Mouse (Mus musculus): ENCODE measurements around the gene Olfr780.
"Not testable (repeated sequence)": the region's sequence is repeated elsewhere in the genome, so short reads cannot be mapped to it uniquely, and the experiment has no call there.

The Olfr780 gene

DNA sequence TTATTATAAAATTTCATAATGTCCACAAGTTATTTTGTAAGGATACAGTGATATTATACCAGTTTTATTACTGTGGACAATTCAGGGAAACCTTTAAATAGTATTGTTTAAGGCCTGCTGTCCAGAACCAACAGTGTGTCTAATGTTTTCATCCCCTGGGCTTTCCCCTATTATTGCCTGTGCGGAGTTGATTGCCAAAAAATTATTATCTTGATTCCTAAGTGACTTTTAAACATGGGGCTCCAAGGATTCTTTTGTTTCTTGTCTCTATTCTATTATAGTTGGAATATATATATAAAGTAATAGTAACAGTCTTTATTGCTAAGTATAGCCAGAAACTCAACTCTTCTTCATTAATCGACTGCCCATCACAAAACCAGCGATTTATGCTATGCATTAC, at the start of gene Olfr780:
Olfr780 (plus strand) TSS at position 301 of the 400 bp plus-strand sequence.
- no peak for DNase-seq (ENCODE audit: low spot score)

DNA sequence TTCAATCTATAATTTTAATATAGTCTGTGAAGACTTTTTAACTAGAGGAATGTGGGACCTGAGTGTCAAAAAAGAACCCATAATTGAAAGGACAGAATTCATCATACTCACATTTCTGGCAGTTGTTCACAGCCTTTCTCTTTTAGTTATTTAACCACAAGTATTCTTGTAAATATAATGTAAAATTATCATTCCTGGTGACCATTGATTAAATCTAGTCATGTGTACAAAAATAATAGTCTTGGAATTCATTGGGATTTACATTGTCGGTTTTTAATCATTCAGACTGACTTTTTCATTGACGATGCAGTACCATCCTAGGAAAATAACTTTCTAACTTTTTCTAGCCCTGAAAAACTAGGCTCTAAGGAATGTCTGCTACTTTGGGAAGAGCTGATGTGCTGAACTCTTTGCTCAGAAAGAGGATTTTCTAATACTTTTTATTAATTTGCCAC, 46.8 kb upstream of the Olfr780 start, which contains the start of gene Olfr777:
Olfr777 (minus strand) TSS at position 405 of the 455 bp plus-strand sequence.
- no peak for DNase-seq (ENCODE audit: low spot score)

DNA sequence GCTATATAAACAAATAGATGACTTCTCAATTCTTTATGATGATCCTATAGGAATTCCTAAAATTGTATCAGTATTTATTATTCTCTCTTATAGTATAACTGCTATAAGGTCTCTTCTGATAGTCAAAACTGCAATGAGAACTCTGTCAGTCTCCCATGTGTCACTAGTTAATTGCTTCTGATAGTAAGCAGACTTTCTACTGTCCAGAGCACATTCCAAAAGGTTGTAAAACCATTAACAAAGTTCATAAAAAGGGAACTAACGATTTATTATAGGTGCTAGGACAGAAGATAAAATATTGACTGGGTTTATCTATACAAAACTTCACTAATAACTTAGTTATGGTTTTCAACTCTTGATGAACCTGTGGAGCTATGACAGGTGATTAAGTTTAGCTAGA, 4.9 kb upstream of the Olfr780 start:
- not testable (repeated sequence) for DNase-seq (ENCODE audit: low spot score)

DNA sequence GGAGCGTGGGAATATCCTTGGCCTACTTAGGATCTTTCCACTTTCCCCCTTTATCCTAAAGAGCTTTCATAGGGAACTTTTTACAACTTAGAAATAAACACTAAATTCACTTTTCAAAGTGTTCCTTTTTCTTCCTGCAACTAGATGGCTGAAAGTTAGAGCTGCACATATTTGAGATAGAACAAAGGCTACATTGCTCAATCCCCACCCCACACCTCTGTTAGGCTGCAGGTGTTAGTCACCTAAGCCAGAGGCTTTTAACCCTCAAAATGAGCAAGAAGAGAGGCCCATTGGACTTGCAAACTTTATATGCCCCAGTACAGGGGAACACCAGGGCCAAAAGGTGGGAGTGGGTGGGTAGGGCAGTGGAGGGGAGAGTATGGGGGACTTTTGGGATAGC, 4.4 kb upstream of the Olfr780 start:
- not testable (repeated sequence) for DNase-seq (ENCODE audit: low spot score)

DNA sequence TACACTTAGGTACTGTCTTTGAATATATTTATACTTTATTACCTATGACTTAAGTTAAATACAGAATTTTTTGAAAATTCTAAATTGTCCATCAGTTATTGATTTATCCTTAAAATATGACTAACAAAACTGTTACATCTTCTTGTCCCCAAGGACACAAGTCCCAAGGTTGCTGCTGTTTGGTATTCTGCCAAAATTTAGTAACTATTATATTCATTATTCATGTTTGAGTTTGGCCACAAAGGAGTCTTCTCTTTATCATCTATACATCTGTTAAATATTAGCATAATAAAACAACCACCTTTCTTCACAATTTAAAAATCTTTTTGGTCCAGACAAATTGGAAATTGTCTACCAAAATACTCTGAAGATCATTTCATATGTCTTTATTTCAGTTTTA, 10.6 kb downstream of the Olfr780 start, which contains the start of gene Olfr781:
Olfr781 (plus strand) TSS at position 301 of the 400 bp plus-strand sequence.
- DNase-seq (ENCODE audit: low spot score), result no peak

DNA sequence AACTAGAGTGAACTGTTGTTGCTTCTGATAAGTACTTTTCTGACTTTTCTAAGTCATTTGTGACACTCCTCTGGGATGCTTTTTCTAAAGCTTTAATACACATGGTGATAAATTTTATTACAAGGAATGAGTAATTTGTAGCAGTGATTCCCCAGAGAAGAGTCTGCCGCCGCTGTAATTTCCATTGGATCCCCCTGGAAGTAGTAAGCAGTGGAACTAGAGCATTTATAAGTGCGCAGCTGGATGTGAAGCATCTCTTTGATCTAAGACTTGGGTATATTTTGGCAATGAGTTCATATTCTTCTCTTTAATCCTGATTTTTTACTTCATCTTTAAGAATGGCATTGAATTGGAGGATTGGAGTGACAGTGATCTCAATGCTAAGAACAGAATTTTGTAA, 30.6 kb downstream of the Olfr780 start, which contains the start of gene Olfr782:
Olfr782 (plus strand) TSS at position 301 of the 400 bp plus-strand sequence.
- no peak for DNase-seq (ENCODE audit: low spot score)

DNA sequence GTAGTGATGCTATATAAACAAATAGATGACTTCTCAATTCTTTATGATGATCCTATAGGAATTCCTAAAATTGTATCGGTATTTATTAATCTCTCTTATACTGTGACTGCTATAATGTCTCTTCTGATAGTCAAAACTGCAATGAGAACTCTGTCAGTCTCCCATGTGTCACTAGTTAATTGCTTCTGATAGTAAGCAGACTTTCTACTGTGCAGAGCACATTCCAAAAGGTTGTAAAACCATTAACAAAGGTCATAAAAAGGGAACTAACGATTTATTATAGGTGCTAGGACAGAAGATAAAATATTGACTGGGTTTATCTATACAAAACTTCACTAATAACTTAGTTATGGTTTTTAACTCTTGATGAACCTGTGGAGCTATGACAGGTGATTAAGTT, 34.6 kb downstream of the Olfr780 start:
- DNase-seq (ENCODE audit: low spot score), result not testable (repeated sequence)

DNA sequence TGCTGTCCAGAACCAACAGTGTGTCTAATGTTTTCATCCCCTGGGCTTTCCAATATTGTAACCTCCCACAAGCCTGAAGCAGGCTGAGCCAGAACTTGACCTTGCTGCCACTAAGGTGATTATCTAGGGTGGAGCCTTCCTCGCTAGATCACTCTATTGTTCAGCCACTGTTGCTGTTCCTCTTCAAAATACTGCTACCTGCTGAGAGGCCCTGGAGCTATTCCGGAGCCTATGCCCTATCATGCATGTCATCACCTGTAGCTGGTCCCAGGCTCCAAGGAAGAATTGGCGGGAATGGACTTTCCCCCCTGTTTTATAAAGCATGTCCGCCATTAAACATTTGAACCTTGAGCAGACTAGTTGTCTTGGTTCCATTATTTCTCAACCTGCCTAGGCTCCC, 38.6 kb downstream of the Olfr780 start:
- DNase-seq (ENCODE audit: low spot score), result not testable (repeated sequence)

DNA sequence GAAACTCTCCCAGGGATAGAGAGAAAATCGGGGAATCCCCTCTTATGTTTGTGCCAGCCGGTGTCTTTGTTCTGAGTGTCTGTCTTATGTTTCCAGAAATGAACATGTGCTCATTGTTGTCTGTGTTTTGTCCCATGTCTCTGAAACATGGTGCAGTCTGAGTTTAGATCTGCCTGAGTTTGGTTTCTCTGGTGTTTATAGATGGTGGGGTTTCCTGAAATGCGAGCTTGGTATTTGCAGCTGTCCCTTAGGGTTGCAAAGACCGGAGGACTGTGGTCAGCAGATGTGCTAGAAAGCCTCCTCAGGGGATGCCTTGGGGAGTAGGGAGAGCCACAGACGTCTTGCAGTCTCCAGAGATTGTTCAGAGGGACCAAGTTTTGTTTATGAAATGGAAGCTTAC, 39.4 kb downstream of the Olfr780 start:
- no peak for DNase-seq (ENCODE audit: low spot score)
